Mouse (Mus musculus) lung, adult 2 months (tissue): ENCODE results near the gene Gtdc1.

Source experiments
- CTCF ChIP-seq: fragments of 200-500 bp; IDR thresholded peaks from 2 replicates; pipeline ENCODE4 v1.5.1; 2011; ENCODE audit warnings: mild to moderate bottlenecking, low read length, control low read depth; ENCODE audit not compliant: insufficient read depth
- POLR2A ChIP-seq: fragments of 200-500 bp; IDR thresholded peaks from 2 replicates; pipeline ENCODE4 v1.6.1; 2011; ENCODE audit warnings: low read depth, mild to moderate bottlenecking, control low read depth, low read length, borderline replicate concordance; ENCODE audit errors: extremely low read depth

DNA sequence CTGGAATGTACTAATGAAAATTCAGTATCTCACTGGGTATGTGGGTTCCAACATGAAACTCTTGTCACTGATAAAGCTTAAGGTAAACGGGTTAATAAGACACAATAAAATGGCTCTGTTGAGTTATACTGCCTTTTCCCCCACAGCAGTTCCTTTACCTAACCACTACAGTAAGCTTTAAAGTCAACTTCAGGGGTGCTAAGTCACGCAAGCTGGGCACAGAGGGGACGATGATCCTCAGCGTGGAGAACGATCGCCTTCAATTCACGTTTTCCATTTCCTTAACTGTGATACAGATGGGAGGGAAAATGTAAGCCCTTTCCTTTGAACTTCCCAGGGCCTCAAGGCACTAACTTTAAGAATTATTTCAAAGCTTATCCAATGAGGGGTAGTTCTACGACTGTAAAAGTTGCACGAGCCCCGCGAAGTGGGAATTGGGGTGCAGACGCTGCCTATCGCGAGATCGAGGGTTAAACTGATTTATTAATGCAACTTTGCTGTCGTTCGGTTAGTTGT lies 1.2 kb downstream of the Gtdc1 start:
- TF ChIP-seq CTCF (no peak), POLR2A (no peak)
